Mouse (Mus musculus) spleen, postnatal 4 days (tissue): ENCODE measurements around the gene Rpia.
"Not testable (repeated sequence)": the region's sequence is repeated elsewhere in the genome, so short reads cannot be mapped to it uniquely, and the experiment has no call there.

Experiments used
- DNase-seq, 2 experiments: peaks; one replicate each; pipeline ENCODE4 v3.0.0; 2022; ENCODE audit warnings: low spot score in 2 of 2

Gene Rpia

GRCm38 (mm10) chr6:70791824-70792535 is at the start of gene Rpia:
TSS of gene Rpia (minus strand) at chr6:70792232.
- DNase-seq, result peak; percentile 97 to 98

- no peak for DNase-seq
These were observed 48.2 kb upstream of the Rpia start for GRCm38 (mm10) chr6:70840281-70840680.

- no peak for DNase-seq
These were observed 46.5 kb upstream of the Rpia start for GRCm38 (mm10) chr6:70838532-70838931.

GRCm38 (mm10) chr6:70837297-70837696 is 45.3 kb upstream of the Rpia start:
- DNase-seq, result no peak

- no peak for DNase-seq
These were observed 39.3 kb upstream of the Rpia start for GRCm38 (mm10) chr6:70831179-70831839.

- peak in 1 of 2 experiments; percentile 46 for DNase-seq
These were observed 38.5 kb upstream of the Rpia start for GRCm38 (mm10) chr6:70830552-70830951.

- DNase-seq, result no peak
These were observed 37.4 kb upstream of the Rpia start for GRCm38 (mm10) chr6:70829451-70829850.

- DNase-seq, result peak in 1 of 2 experiments; percentile 60
These were observed 32.9 kb upstream of the Rpia start for GRCm38 (mm10) chr6:70824987-70825337.

- peak; percentile 75 to 86 for DNase-seq
These were observed 32.3 kb upstream of the Rpia start for GRCm38 (mm10) chr6:70824085-70824986.

- not testable (repeated sequence) for DNase-seq
These were observed 31.2 kb upstream of the Rpia start for GRCm38 (mm10) chr6:70823277-70823676.

GRCm38 (mm10) chr6:70822386-70822910 is 30.4 kb upstream of the Rpia start:
- DNase-seq, result no peak

- no peak for DNase-seq
These were observed 29.5 kb upstream of the Rpia start for GRCm38 (mm10) chr6:70821566-70821965.

- DNase-seq, result no peak
These were observed 23.4 kb upstream of the Rpia start for GRCm38 (mm10) chr6:70815471-70815870.

GRCm38 (mm10) chr6:70814629-70814950 is 22.6 kb upstream of the Rpia start:
- no peak for DNase-seq

- peak; percentile 37 to 70 for DNase-seq
These were observed 22.0 kb upstream of the Rpia start for GRCm38 (mm10) chr6:70813921-70814628.

- no peak for DNase-seq
These were observed 20.5 kb upstream of the Rpia start for GRCm38 (mm10) chr6:70812526-70812895.

- peak; percentile 78 to 92 for DNase-seq
These were observed 19.8 kb upstream of the Rpia start for GRCm38 (mm10) chr6:70811557-70812525.

GRCm38 (mm10) chr6:70810524-70810923 is 18.5 kb upstream of the Rpia start:
- no peak for DNase-seq

GRCm38 (mm10) chr6:70806514-70806912 is 14.5 kb upstream of the Rpia start:
- DNase-seq, result no peak

GRCm38 (mm10) chr6:70805820-70806513 is 13.9 kb upstream of the Rpia start:
- DNase-seq, result peak; percentile 64 to 85
